Mouse (Mus musculus) intestine, embryonic 14.5 days (tissue): ENCODE measurements around the gene Tcl1b3. TPM values are rescaled to one million over a fixed set of nuclear protein-coding genes. Genes with fewer than 3 reads are reported as not detected.

ENCODE experiments used
- polyA plus RNA-seq: library from polyadenylated mRNA; unstranded; fragments of >200 nt; fragmentation: Nextera tagmentation; extraction: Ambion mirVana; gene quantifications from 2 replicates; pipeline ENCODE4 v1.2.1, GENCODE M21; 2014

The Tcl1b3 gene
- polyA plus RNA-seq, 1 experiment from 2014 or later = not detected

Other genes with a start within 250 kb of the Tcl1b3 start
- gene Syne3, start 181.2 kb upstream of the Tcl1b3 start, polyA plus RNA-seq = 0.08 and 0.31 TPM in 2 replicates
- gene Glrx5, start 158.4 kb upstream of the Tcl1b3 start, polyA plus RNA-seq = 190 and 193 TPM in 2 replicates
- not detected in 2 replicates for gene Tcl1b2, start 45.0 kb upstream of the Tcl1b3 start, polyA plus RNA-seq
- not detected in 2 replicates for gene Tcl1b1, start 31.4 kb upstream of the Tcl1b3 start, polyA plus RNA-seq
- gene Tcl1b5, start 14.7 kb upstream of the Tcl1b3 start, polyA plus RNA-seq = not detected in 2 replicates
- gene Tcl1b4, start 10.9 kb downstream of the Tcl1b3 start, polyA plus RNA-seq = not detected in 2 replicates
- not detected in 2 replicates for gene Tcl1, start 31.8 kb downstream of the Tcl1b3 start, polyA plus RNA-seq
- 0.18 and 0.26 TPM in 2 replicates for gene Tunar, start 142.8 kb downstream of the Tcl1b3 start, polyA plus RNA-seq